Mouse (Mus musculus): ENCODE measurements at regions not wholly inside any gene's neighbourhood (a gene's known extent, or its start where the extent isn't known, plus 50 kb on each side); places are given as distances from the start of the nearest gene placed in this dataset.

DNA sequence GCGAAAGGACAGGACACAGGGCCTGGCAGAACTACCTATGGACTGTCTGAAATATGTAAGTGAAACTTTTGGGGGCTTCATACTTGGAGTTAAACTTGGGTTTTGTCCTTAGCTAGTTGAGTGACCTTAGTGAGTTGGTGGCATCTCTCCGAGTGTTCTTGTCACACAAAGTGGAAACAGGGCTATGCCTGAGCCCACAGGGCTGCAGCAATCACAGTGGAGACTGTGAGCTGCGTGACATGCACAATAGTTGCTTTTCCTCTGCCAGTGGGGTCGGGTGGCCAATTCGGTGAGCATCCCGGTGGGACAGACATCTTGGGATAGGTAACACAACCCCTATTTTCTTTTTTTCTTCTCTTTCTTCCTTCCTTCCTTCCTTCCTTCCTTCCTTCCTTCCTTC is 61.5 kb upstream of the Prickle1 start:
- no peak overlapping the region for H3K9ac ChIP-seq (ENCODE audit: low read depth, poor library complexity, severe bottlenecking)
- H3K27me3 ChIP-seq (ENCODE audit: control insufficient read depth, insufficient read depth, low read length, poor library complexity, severe bottlenecking), result no peaks in the 10 kb centered on the region
- no peak overlapping the region for H3K4me3 ChIP-seq (ENCODE audit: low read depth, low read length)
- no peaks in the 10 kb centered on the region for H3K36me3 ChIP-seq (ENCODE audit: control insufficient read depth, insufficient read depth, low read length, poor library complexity, severe bottlenecking)
- TF ChIP-seq CTCF (IDR thresholded peaks at IDR 0.05; ENCODE audit: low read depth, low read length) (no peak), EP300 (IDR thresholded peaks at IDR 0.05; ENCODE audit: insufficient read depth, low read depth, low read length) (no peak), POLR2A (IDR thresholded peaks at IDR 0.05; ENCODE audit: insufficient read depth, low read length) (no peak)
- no peaks in the 10 kb centered on the region for H3K4me1 ChIP-seq (ENCODE audit: control insufficient read depth, insufficient read depth, low read length)
- no peaks in the 10 kb centered on the region for H3K9me3 ChIP-seq (replicated peaks; ENCODE audit: control insufficient read depth, insufficient read depth, low read length, poor library complexity, severe bottlenecking)
- H3K27ac ChIP-seq (ENCODE audit: insufficient read depth, low read length), result no peak overlapping the region

GRCm38 (mm10) chr15:93656713-93657112 is 61.0 kb upstream of the Prickle1 start:
- Histone ChIP-seq H3K9ac (ENCODE audit: low read depth, poor library complexity, severe bottlenecking) (no peak overlapping the region), H3K4me3 (ENCODE audit: low read depth, low read length) (no peak overlapping the region), H3K9me3 (replicated peaks; ENCODE audit: control insufficient read depth, insufficient read depth, low read length, poor library complexity, severe bottlenecking) (no peaks in the 10 kb centered on the region), H3K4me1 (ENCODE audit: control insufficient read depth, insufficient read depth, low read length) (no peaks in the 10 kb centered on the region), H3K36me3 (ENCODE audit: control insufficient read depth, insufficient read depth, low read length, poor library complexity, severe bottlenecking) (no peaks in the 10 kb centered on the region), H3K27ac (ENCODE audit: insufficient read depth, low read length) (no peak overlapping the region), H3K27me3 (ENCODE audit: control insufficient read depth, insufficient read depth, low read length, poor library complexity, severe bottlenecking) (no peaks in the 10 kb centered on the region)
- TF ChIP-seq EP300 (IDR thresholded peaks at IDR 0.05; ENCODE audit: insufficient read depth, low read depth, low read length) (no peak), POLR2A (IDR thresholded peaks at IDR 0.05; ENCODE audit: insufficient read depth, low read length) (no peak), CTCF (IDR thresholded peaks at IDR 0.05; ENCODE audit: low read depth, low read length) (no peak)

GRCm38 (mm10) chr15:93655743-93656142 is 60.1 kb upstream of the Prickle1 start:
- H3K4me3 ChIP-seq (ENCODE audit: low read depth, low read length), result no peak overlapping the region
- no peaks in the 10 kb centered on the region for H3K27me3 ChIP-seq (ENCODE audit: control insufficient read depth, insufficient read depth, low read length, poor library complexity, severe bottlenecking)
- TF ChIP-seq EP300 (IDR thresholded peaks at IDR 0.05; ENCODE audit: insufficient read depth, low read depth, low read length), result no peak
- no peak for TF ChIP-seq CTCF (IDR thresholded peaks at IDR 0.05; ENCODE audit: low read depth, low read length)
- TF ChIP-seq POLR2A (IDR thresholded peaks at IDR 0.05; ENCODE audit: insufficient read depth, low read length), result no peak
- no peak overlapping the region for H3K27ac ChIP-seq (ENCODE audit: insufficient read depth, low read length)
- no peaks in the 10 kb centered on the region for H3K9me3 ChIP-seq (replicated peaks; ENCODE audit: control insufficient read depth, insufficient read depth, low read length, poor library complexity, severe bottlenecking)
- H3K4me1 ChIP-seq (ENCODE audit: control insufficient read depth, insufficient read depth, low read length), result no peaks in the 10 kb centered on the region
- H3K36me3 ChIP-seq (ENCODE audit: control insufficient read depth, insufficient read depth, low read length, poor library complexity, severe bottlenecking), result no peaks in the 10 kb centered on the region
- H3K9ac ChIP-seq (ENCODE audit: low read depth, poor library complexity, severe bottlenecking), result no peak overlapping the region

- H3K4me3 ChIP-seq (ENCODE audit: low read depth, low read length), result no peak overlapping the region
- no peak overlapping the region for H3K9ac ChIP-seq (ENCODE audit: low read depth, poor library complexity, severe bottlenecking)
- no peaks in the 10 kb centered on the region for H3K4me1 ChIP-seq (ENCODE audit: control insufficient read depth, insufficient read depth, low read length)
- H3K27me3 ChIP-seq (ENCODE audit: control insufficient read depth, insufficient read depth, low read length, poor library complexity, severe bottlenecking), result no peaks in the 10 kb centered on the region
- no peaks in the 10 kb centered on the region for H3K36me3 ChIP-seq (ENCODE audit: control insufficient read depth, insufficient read depth, low read length, poor library complexity, severe bottlenecking)
- no peaks in the 10 kb centered on the region for H3K9me3 ChIP-seq (replicated peaks; ENCODE audit: control insufficient read depth, insufficient read depth, low read length, poor library complexity, severe bottlenecking)
- H3K27ac ChIP-seq (ENCODE audit: insufficient read depth, low read length), result no peak overlapping the region
- TF ChIP-seq CTCF (IDR thresholded peaks at IDR 0.05; ENCODE audit: low read depth, low read length) (no peak), EP300 (IDR thresholded peaks at IDR 0.05; ENCODE audit: insufficient read depth, low read depth, low read length) (no peak), POLR2A (IDR thresholded peaks at IDR 0.05; ENCODE audit: insufficient read depth, low read length) (no peak)
Observed at GRCm38 (mm10) chr15:93655243-93655642, 59.6 kb upstream of the Prickle1 start.

GRCm38 (mm10) chr15:93653378-93653777 is 57.7 kb upstream of the Prickle1 start:
- Histone ChIP-seq H3K27ac (ENCODE audit: insufficient read depth, low read length) (no peak overlapping the region), H3K36me3 (ENCODE audit: control insufficient read depth, insufficient read depth, low read length, poor library complexity, severe bottlenecking) (no peaks in the 10 kb centered on the region), H3K9ac (ENCODE audit: low read depth, poor library complexity, severe bottlenecking) (no peak overlapping the region), H3K4me1 (ENCODE audit: control insufficient read depth, insufficient read depth, low read length) (no peaks in the 10 kb centered on the region), H3K4me3 (ENCODE audit: low read depth, low read length) (no peak overlapping the region), H3K27me3 (ENCODE audit: control insufficient read depth, insufficient read depth, low read length, poor library complexity, severe bottlenecking) (no peaks in the 10 kb centered on the region), H3K9me3 (replicated peaks; ENCODE audit: control insufficient read depth, insufficient read depth, low read length, poor library complexity, severe bottlenecking) (no peaks in the 10 kb centered on the region)
- TF ChIP-seq EP300 (IDR thresholded peaks at IDR 0.05; ENCODE audit: insufficient read depth, low read depth, low read length) (no peak), POLR2A (IDR thresholded peaks at IDR 0.05; ENCODE audit: insufficient read depth, low read length) (no peak), CTCF (IDR thresholded peaks at IDR 0.05; ENCODE audit: low read depth, low read length) (no peak)

- TF ChIP-seq CTCF (IDR thresholded peaks at IDR 0.05; ENCODE audit: low read depth, low read length) (no peak), POLR2A (IDR thresholded peaks at IDR 0.05; ENCODE audit: insufficient read depth, low read length) (no peak), EP300 (IDR thresholded peaks at IDR 0.05; ENCODE audit: insufficient read depth, low read depth, low read length) (no peak)
- Histone ChIP-seq H3K9me3 (replicated peaks; ENCODE audit: control insufficient read depth, insufficient read depth, low read length, poor library complexity, severe bottlenecking) (no peaks in the 10 kb centered on the region), H3K27ac (ENCODE audit: insufficient read depth, low read length) (no peak overlapping the region), H3K27me3 (ENCODE audit: control insufficient read depth, insufficient read depth, low read length, poor library complexity, severe bottlenecking) (no peaks in the 10 kb centered on the region), H3K4me1 (ENCODE audit: control insufficient read depth, insufficient read depth, low read length) (no peaks in the 10 kb centered on the region), H3K36me3 (ENCODE audit: control insufficient read depth, insufficient read depth, low read length, poor library complexity, severe bottlenecking) (no peaks in the 10 kb centered on the region), H3K9ac (ENCODE audit: low read depth, poor library complexity, severe bottlenecking) (no peak overlapping the region), H3K4me3 (ENCODE audit: low read depth, low read length) (no peak overlapping the region)
Observed at GRCm38 (mm10) chr15:93650981-93651757, 55.5 kb upstream of the Prickle1 start.
